Mouse (Mus musculus): ENCODE measurements around the gene Spink8.

DNA sequence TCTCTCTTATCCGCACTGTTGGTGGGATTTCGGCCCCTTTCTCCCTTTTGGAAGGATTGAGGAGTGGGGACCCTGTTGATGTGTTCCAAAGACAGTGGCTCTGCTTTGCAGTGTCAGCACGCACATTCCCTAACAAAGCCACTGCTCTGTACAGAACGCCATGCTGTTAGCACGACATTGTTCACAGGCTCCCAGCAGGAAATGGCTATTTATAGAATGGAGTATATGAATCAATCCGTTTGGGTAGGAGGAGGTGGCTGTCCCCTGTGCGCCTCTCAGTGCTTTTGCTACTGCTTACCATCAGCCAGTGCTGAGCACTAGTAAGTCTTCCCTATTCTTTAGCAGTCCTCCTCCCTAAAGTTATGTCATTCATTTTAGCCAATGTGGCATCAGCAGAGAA, 1.3 kb downstream of the Spink8 start:
- TF ChIP-seq E2F4 (IDR thresholded peaks at IDR 0.05; ENCODE audit: insufficient read depth), result no peak
- no peak for TF ChIP-seq POLR2A (IDR thresholded peaks at IDR 0.05; ENCODE audit: insufficient read length, low read depth)
- TF ChIP-seq REST (IDR thresholded peaks at IDR 0.05; ENCODE audit: insufficient read depth, insufficient read length), result no peak
- TF ChIP-seq CEBPB (IDR thresholded peaks at IDR 0.05; ENCODE audit: insufficient read depth, poor library complexity, severe bottlenecking), result no peak
- TF ChIP-seq USF1 (IDR thresholded peaks at IDR 0.05; ENCODE audit: low read depth), result no peak
